Mouse (Mus musculus): ENCODE results near the gene Treml1. TPM values are rescaled to one million over a fixed set of nuclear protein-coding genes. Genes with fewer than 3 reads are reported as not detected.
"Not testable (repeated sequence)": the region's sequence is repeated elsewhere in the genome, so short reads cannot be mapped to it uniquely, and the experiment has no call there.

Gene Treml1
- 0.22 and 0.39 TPM in 2 replicates for polyA plus RNA-seq (2015; fragmentation: Nextera tagmentation; extraction: Ambion mirVana)

- no peak within 1 kb of the TSS for H3K27ac ChIP-seq (ENCODE audit: low read length)
Measured at GRCm38 (mm10) chr17:48359616-48360015, at the start of gene Treml1. Treml1 (plus strand) TSS chr17:48359916.

GRCm38 (mm10) chr17:48312124-48312523, 47.6 kb upstream of the Treml1 start:
- no peak for ATAC-seq
- H3K27ac ChIP-seq (ENCODE audit: low read length) = no peak overlapping the region

More at GRCm38 (mm10) chr17:48359616-48360015, at the start of gene Treml1:
- no peak within 1 kb of the TSS for H3K4me3 ChIP-seq (ENCODE audit: low read depth, low read length)
- H3K9me3 ChIP-seq (replicated peaks; ENCODE audit: control insufficient read depth, low read length, poor library complexity, severe bottlenecking) = no peaks in the 10 kb centered on the region
- WGBS = 86% methylated on average over 7 of the region's 7 CpGs
- no peaks in the 10 kb centered on the region for H3K4me1 ChIP-seq (ENCODE audit: control insufficient read depth, insufficient read depth, low read length)
- no peaks in the 10 kb centered on the region for H3K27me3 ChIP-seq (ENCODE audit: control insufficient read depth, insufficient read depth, low read depth, low read length)
- H3K36me3 ChIP-seq (ENCODE audit: control insufficient read depth, insufficient read depth, low read length) = no peaks in the 10 kb centered on the region
- no peak within 1 kb of the TSS for H3K4me2 ChIP-seq (ENCODE audit: low read length)
- H3K9ac ChIP-seq (ENCODE audit: low read depth, low read length) = no peak within 1 kb of the TSS
- no peak for ATAC-seq

GRCm38 (mm10) chr17:48315905-48316579, 43.7 kb upstream of the Treml1 start, which contains the start of gene B430306N03Rik:
B430306N03Rik (plus strand) TSS chr17:48316141.
- WGBS = 84% methylated on average over 3 of the region's 3 CpGs
- not testable (repeated sequence) for ATAC-seq

More at GRCm38 (mm10) chr17:48312124-48312523, 47.6 kb upstream of the Treml1 start:
- H3K4me1 ChIP-seq (ENCODE audit: control insufficient read depth, insufficient read depth, low read length) = no peaks in the 10 kb centered on the region
- H3K36me3 ChIP-seq (ENCODE audit: control insufficient read depth, insufficient read depth, low read length) = no peaks in the 10 kb centered on the region
- H3K4me3 ChIP-seq (ENCODE audit: low read depth, low read length) = no peak overlapping the region
- H3K9me3 ChIP-seq (replicated peaks; ENCODE audit: control insufficient read depth, low read length, poor library complexity, severe bottlenecking) = no peaks in the 10 kb centered on the region
- no peak overlapping the region for H3K4me2 ChIP-seq (ENCODE audit: low read length)
- H3K27me3 ChIP-seq (ENCODE audit: control insufficient read depth, insufficient read depth, low read depth, low read length) = no peaks in the 10 kb centered on the region
- H3K9ac ChIP-seq (ENCODE audit: low read depth, low read length) = no peak overlapping the region
- WGBS = 73% methylated on average over 2 of the region's 2 CpGs

GRCm38 (mm10) chr17:48318686-48319085, 41.0 kb upstream of the Treml1 start:
- Histone ChIP-seq H3K4me1 (ENCODE audit: control insufficient read depth, insufficient read depth, low read length) (no peaks in the 10 kb centered on the region), H3K9me3 (replicated peaks; ENCODE audit: control insufficient read depth, low read length, poor library complexity, severe bottlenecking) (no peaks in the 10 kb centered on the region), H3K36me3 (ENCODE audit: control insufficient read depth, insufficient read depth, low read length) (no peaks in the 10 kb centered on the region), H3K9ac (ENCODE audit: low read depth, low read length) (no peak overlapping the region), H3K4me2 (ENCODE audit: low read length) (no peak overlapping the region), H3K4me3 (ENCODE audit: low read depth, low read length) (no peak overlapping the region), H3K27ac (ENCODE audit: low read length) (no peak overlapping the region), H3K27me3 (ENCODE audit: control insufficient read depth, insufficient read depth, low read depth, low read length) (no peaks in the 10 kb centered on the region)
- WGBS = 90% methylated on average over 1 of the region's 1 CpGs
- no peak for ATAC-seq

More at GRCm38 (mm10) chr17:48315905-48316579, 43.7 kb upstream of the Treml1 start, which contains the start of gene B430306N03Rik:
- H3K36me3 ChIP-seq (ENCODE audit: control insufficient read depth, insufficient read depth, low read length); H3K27me3 ChIP-seq (ENCODE audit: control insufficient read depth, insufficient read depth, low read depth, low read length); H3K4me2 ChIP-seq (ENCODE audit: low read length); H3K27ac ChIP-seq (ENCODE audit: low read length); H3K9ac ChIP-seq (ENCODE audit: low read depth, low read length); H3K4me3 ChIP-seq (ENCODE audit: low read depth, low read length); H3K9me3 ChIP-seq (replicated peaks; ENCODE audit: control insufficient read depth, low read length, poor library complexity, severe bottlenecking); H3K4me1 ChIP-seq (ENCODE audit: control insufficient read depth, insufficient read depth, low read length): not testable (repeated sequence)

GRCm38 (mm10) chr17:48321279-48321678, 38.4 kb upstream of the Treml1 start:
- Histone ChIP-seq H3K9me3 (replicated peaks; ENCODE audit: control insufficient read depth, low read length, poor library complexity, severe bottlenecking) (no peaks in the 10 kb centered on the region), H3K36me3 (ENCODE audit: control insufficient read depth, insufficient read depth, low read length) (no peaks in the 10 kb centered on the region), H3K27me3 (ENCODE audit: control insufficient read depth, insufficient read depth, low read depth, low read length) (no peaks in the 10 kb centered on the region), H3K27ac (ENCODE audit: low read length) (no peak overlapping the region), H3K4me1 (ENCODE audit: control insufficient read depth, insufficient read depth, low read length) (no peaks in the 10 kb centered on the region), H3K4me2 (ENCODE audit: low read length) (no peak overlapping the region), H3K4me3 (ENCODE audit: low read depth, low read length) (no peak overlapping the region), H3K9ac (ENCODE audit: low read depth, low read length) (no peak overlapping the region)
- no peak for ATAC-seq
- 89% methylated on average over 2 of the region's 2 CpGs for WGBS

- Histone ChIP-seq H3K27me3 (ENCODE audit: control insufficient read depth, insufficient read depth, low read depth, low read length) (no peaks in the 10 kb centered on the region), H3K4me1 (ENCODE audit: control insufficient read depth, insufficient read depth, low read length) (no peaks in the 10 kb centered on the region), H3K9me3 (replicated peaks; ENCODE audit: control insufficient read depth, low read length, poor library complexity, severe bottlenecking) (no peaks in the 10 kb centered on the region), H3K9ac (ENCODE audit: low read depth, low read length) (no peak overlapping the region), H3K27ac (ENCODE audit: low read length) (no peak overlapping the region), H3K4me3 (ENCODE audit: low read depth, low read length) (no peak overlapping the region), H3K4me2 (ENCODE audit: low read length) (no peak overlapping the region), H3K36me3 (ENCODE audit: control insufficient read depth, insufficient read depth, low read length) (no peaks in the 10 kb centered on the region)
- ATAC-seq = no peak
- 59% methylated on average over 3 of the region's 3 CpGs for WGBS
Measured at GRCm38 (mm10) chr17:48323236-48323635, 36.5 kb upstream of the Treml1 start.

GRCm38 (mm10) chr17:48324258-48324657, 35.5 kb upstream of the Treml1 start:
- Histone ChIP-seq H3K9ac (ENCODE audit: low read depth, low read length) (no peak overlapping the region), H3K9me3 (replicated peaks; ENCODE audit: control insufficient read depth, low read length, poor library complexity, severe bottlenecking) (no peaks in the 10 kb centered on the region), H3K4me1 (ENCODE audit: control insufficient read depth, insufficient read depth, low read length) (no peaks in the 10 kb centered on the region), H3K36me3 (ENCODE audit: control insufficient read depth, insufficient read depth, low read length) (no peaks in the 10 kb centered on the region), H3K4me2 (ENCODE audit: low read length) (no peak overlapping the region), H3K4me3 (ENCODE audit: low read depth, low read length) (no peak overlapping the region), H3K27me3 (ENCODE audit: control insufficient read depth, insufficient read depth, low read depth, low read length) (no peaks in the 10 kb centered on the region), H3K27ac (ENCODE audit: low read length) (no peak overlapping the region)
- 94% methylated on average over 5 of the region's 5 CpGs for WGBS
- no peak for ATAC-seq

GRCm38 (mm10) chr17:48325093-48325492, 34.6 kb upstream of the Treml1 start:
- Histone ChIP-seq H3K4me3 (ENCODE audit: low read depth, low read length) (no peak overlapping the region), H3K4me1 (ENCODE audit: control insufficient read depth, insufficient read depth, low read length) (no peaks in the 10 kb centered on the region), H3K36me3 (ENCODE audit: control insufficient read depth, insufficient read depth, low read length) (no peaks in the 10 kb centered on the region), H3K9ac (ENCODE audit: low read depth, low read length) (no peak overlapping the region), H3K27ac (ENCODE audit: low read length) (no peak overlapping the region), H3K4me2 (ENCODE audit: low read length) (no peak overlapping the region), H3K27me3 (ENCODE audit: control insufficient read depth, insufficient read depth, low read depth, low read length) (no peaks in the 10 kb centered on the region), H3K9me3 (replicated peaks; ENCODE audit: control insufficient read depth, low read length, poor library complexity, severe bottlenecking) (no peaks in the 10 kb centered on the region)
- 95% methylated on average over 6 of the region's 6 CpGs for WGBS
- no peak for ATAC-seq

- no peak for ATAC-seq
- Histone ChIP-seq H3K9ac (ENCODE audit: low read depth, low read length) (no peak overlapping the region), H3K36me3 (ENCODE audit: control insufficient read depth, insufficient read depth, low read length) (no peaks in the 10 kb centered on the region), H3K27me3 (ENCODE audit: control insufficient read depth, insufficient read depth, low read depth, low read length) (no peaks in the 10 kb centered on the region), H3K27ac (ENCODE audit: low read length) (no peak overlapping the region), H3K4me1 (ENCODE audit: control insufficient read depth, insufficient read depth, low read length) (no peaks in the 10 kb centered on the region), H3K9me3 (replicated peaks; ENCODE audit: control insufficient read depth, low read length, poor library complexity, severe bottlenecking) (no peaks in the 10 kb centered on the region), H3K4me2 (ENCODE audit: low read length) (no peak overlapping the region), H3K4me3 (ENCODE audit: low read depth, low read length) (no peak overlapping the region)
- WGBS = 94% methylated on average over 11 of the region's 11 CpGs
Measured at GRCm38 (mm10) chr17:48325638-48326037, 34.1 kb upstream of the Treml1 start.

All from midbrain, embryonic 16.5 days (tissue).